Mouse (Mus musculus): ENCODE results near the gene Dvl1. TPM values are rescaled to one million over a fixed set of nuclear protein-coding genes. Genes with fewer than 3 reads are reported as not detected.

Gene Dvl1
- polyA plus RNA-seq, 1 experiment from 2014 or later = 7.8 TPM

- under 1% methylated on average over 52 of the region's 52 CpGs for WGBS
- peaks cover 48% of the 10 kb centered on the region for H3K36me3 ChIP-seq
- no peaks in the 10 kb centered on the region for H3K27me3 ChIP-seq
- H3K4me2 ChIP-seq = peak within 1 kb of the TSS; percentile 99
- peak within 1 kb of the TSS; percentile 98 for H3K9ac ChIP-seq
- peak within 1 kb of the TSS; percentile 93 for H3K4me3 ChIP-seq
- H3K9me3 ChIP-seq = no peaks in the 10 kb centered on the region
- H3K27ac ChIP-seq = peak within 1 kb of the TSS; percentile 99
- ATAC-seq (ENCODE audit: low FRiP score) = peak; percentile 84
- peaks cover 58% of the 10 kb centered on the region for H3K4me1 ChIP-seq (replicated peaks)
Observed at GRCm38 (mm10) chr4:155891551-155892001, 44.4 kb downstream of the Dvl1 start, which contains the start of the genes Pusl1 and Acap3. Pusl1 (minus strand) TSS chr4:155891781. Acap3 (plus strand) TSS chr4:155891822.

GRCm38 (mm10) chr4:155892017-155892416 is 44.8 kb downstream of the Dvl1 start:
- Histone ChIP-seq H3K4me2 (peak overlapping the region; percentile 99), H3K4me1 (replicated peaks) (peaks cover 58% of the 10 kb centered on the region), H3K9me3 (no peaks in the 10 kb centered on the region), H3K9ac (peak overlapping the region; percentile 98), H3K27ac (peak overlapping the region; percentile 99), H3K27me3 (no peaks in the 10 kb centered on the region), H3K4me3 (peak overlapping the region; percentile 93), H3K36me3 (peaks cover 48% of the 10 kb centered on the region)
- WGBS = under 1% methylated on average over 54 of the region's 56 CpGs
- peak; percentile 91 for ATAC-seq (ENCODE audit: low FRiP score)

DNA sequence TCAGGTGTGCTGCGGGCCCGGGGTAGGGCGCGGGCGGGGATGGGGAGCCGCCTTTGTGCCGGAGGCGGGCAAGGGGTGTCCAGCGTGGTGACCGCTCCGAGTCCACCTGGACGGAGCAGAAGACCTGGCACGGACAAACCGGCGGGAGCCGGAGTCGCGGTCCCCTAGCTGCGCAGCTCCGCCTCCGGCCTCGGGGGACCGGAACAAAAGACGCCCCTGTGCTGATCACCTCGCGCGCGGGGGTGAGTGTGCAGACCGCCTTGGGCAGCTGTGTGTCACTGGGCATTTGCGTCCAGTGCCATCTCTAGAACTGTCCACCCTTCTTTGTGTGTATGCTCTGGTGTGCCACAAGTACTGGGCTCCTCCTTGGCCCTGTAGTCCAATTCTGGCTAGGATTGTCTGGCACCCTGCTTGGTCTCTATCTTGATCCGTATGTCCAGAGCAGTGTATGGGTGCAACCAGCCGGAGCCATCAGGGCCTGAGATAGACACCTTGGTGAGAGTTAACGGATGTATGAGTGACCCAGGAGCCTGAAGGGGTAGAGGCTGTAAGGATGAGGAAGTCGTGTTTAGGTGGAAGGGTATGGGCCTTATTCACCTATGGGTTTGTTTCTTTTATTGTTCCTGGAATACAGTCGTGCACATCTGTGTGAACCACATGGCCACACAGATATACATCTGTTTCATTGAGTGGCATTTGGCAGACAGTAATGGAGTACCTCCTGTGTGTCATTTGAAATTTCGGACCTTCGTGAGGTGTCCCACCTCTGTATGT is 45.4 kb downstream of the Dvl1 start:
- Histone ChIP-seq H3K4me3 (peak overlapping the region; percentile 93), H3K4me2 (peak overlapping the region; percentile 99), H3K27ac (peak overlapping the region; percentile 99), H3K9ac (peak overlapping the region; percentile 98), H3K9me3 (no peaks in the 10 kb centered on the region), H3K36me3 (peaks cover 44% of the 10 kb centered on the region), H3K27me3 (no peaks in the 10 kb centered on the region), H3K4me1 (replicated peaks) (peaks cover 58% of the 10 kb centered on the region)
- WGBS = 5% methylated on average over 35 of the region's 37 CpGs
- ATAC-seq (ENCODE audit: low FRiP score) = peak; percentile 65

GRCm38 (mm10) chr4:155893212-155893690 is 46.0 kb downstream of the Dvl1 start:
- no peak for ATAC-seq (ENCODE audit: low FRiP score)
- H3K27ac ChIP-seq = no peak overlapping the region
- peak overlapping the region; percentile 99 for H3K4me2 ChIP-seq
- peaks cover 58% of the 10 kb centered on the region for H3K4me1 ChIP-seq (replicated peaks)
- no peaks in the 10 kb centered on the region for H3K9me3 ChIP-seq
- H3K27me3 ChIP-seq = no peaks in the 10 kb centered on the region
- peak overlapping the region; percentile 93 for H3K4me3 ChIP-seq
- WGBS = 70% methylated on average over 8 of the region's 8 CpGs
- peaks cover 42% of the 10 kb centered on the region for H3K36me3 ChIP-seq
- peak overlapping the region; percentile 98 for H3K9ac ChIP-seq

GRCm38 (mm10) chr4:155894311-155894881 is 47.2 kb downstream of the Dvl1 start:
- peak overlapping the region; percentile 44; the same call in 1 of the 2 replicates for H3K27ac ChIP-seq
- ATAC-seq (ENCODE audit: low FRiP score) = no peak
- peak overlapping the region; percentile 98 for H3K9ac ChIP-seq
- H3K36me3 ChIP-seq = peaks cover 42% of the 10 kb centered on the region
- peak overlapping the region; percentile 99 for H3K4me2 ChIP-seq
- peaks cover 56% of the 10 kb centered on the region for H3K4me1 ChIP-seq (replicated peaks)
- no peaks in the 10 kb centered on the region for H3K9me3 ChIP-seq
- peak overlapping the region; percentile 93 for H3K4me3 ChIP-seq
- 36% methylated on average over 8 of the region's 8 CpGs for WGBS
- no peaks in the 10 kb centered on the region for H3K27me3 ChIP-seq

DNA sequence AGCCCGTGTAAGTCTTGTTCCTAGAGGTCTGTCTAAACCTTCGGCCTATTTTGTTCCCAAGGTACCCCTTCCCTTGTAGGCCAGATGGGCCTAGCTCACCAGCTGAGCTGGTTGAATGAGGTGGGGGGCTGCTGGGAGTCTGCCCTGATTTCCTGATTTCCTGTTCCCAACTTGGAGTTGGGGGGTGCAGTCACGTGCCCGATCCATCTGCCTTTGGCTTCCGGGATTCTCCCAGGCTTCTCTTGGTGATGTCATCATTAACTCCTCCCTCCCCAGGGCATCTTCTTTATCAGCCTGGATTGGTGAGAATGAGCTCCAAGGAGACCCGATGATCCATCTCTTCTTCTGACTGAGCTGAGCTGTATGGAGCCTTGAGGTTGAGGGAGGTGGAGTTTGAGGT is 48.0 kb downstream of the Dvl1 start:
- no peak for ATAC-seq (ENCODE audit: low FRiP score)
- Histone ChIP-seq H3K4me1 (replicated peaks) (peaks cover 48% of the 10 kb centered on the region), H3K36me3 (peaks cover 42% of the 10 kb centered on the region), H3K27ac (peak overlapping the region; percentile 44; the same call in 1 of the 2 replicates), H3K9me3 (no peaks in the 10 kb centered on the region), H3K4me2 (peak overlapping the region; percentile 99), H3K27me3 (no peaks in the 10 kb centered on the region), H3K4me3 (peak overlapping the region; percentile 93), H3K9ac (peak overlapping the region; percentile 98)
- 34% methylated on average over 6 of the region's 6 CpGs for WGBS

DNA sequence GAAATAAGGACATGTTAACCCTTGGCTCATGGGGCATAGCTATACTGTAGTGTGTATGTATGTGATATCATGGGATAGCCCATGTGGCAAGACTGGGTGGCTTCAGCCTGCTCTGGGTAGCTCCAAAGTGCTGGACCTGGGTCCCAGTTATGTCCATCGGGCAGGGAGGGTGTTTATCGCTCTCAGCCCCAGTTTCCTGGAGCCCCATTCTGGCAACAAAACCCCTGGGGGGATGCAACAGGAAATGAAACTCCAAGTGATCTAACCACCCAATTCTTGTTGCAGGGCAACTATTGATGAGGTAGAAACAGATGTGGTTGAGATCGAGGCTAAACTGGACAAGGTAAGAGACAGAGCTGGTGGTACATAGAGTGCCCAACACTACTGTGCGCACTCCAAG is 48.6 kb downstream of the Dvl1 start:
- H3K4me3 ChIP-seq = 0 out of 2 replicates have a peak overlapping the region, but pooled peaks have one; percentile 93
- ATAC-seq (ENCODE audit: low FRiP score) = no peak
- 92% methylated on average over 4 of the region's 4 CpGs for WGBS

GRCm38 (mm10) chr4:155896461-155896860 is 49.3 kb downstream of the Dvl1 start:
- Histone ChIP-seq H3K9me3 (no peaks in the 10 kb centered on the region), H3K9ac (no peak overlapping the region), H3K27ac (no peak overlapping the region), H3K4me1 (replicated peaks) (peaks cover 39% of the 10 kb centered on the region), H3K4me2 (no peak overlapping the region), H3K4me3 (no peak overlapping the region), H3K36me3 (peaks cover 54% of the 10 kb centered on the region), H3K27me3 (no peaks in the 10 kb centered on the region)
- WGBS = 97% methylated on average over 12 of the region's 12 CpGs
- ATAC-seq (ENCODE audit: low FRiP score) = no peak

More for the DNA sequence above, 48.6 kb downstream of the Dvl1 start:
- peaks cover 42% of the 10 kb centered on the region for H3K4me1 ChIP-seq (replicated peaks)
- no peaks in the 10 kb centered on the region for H3K27me3 ChIP-seq
- H3K9ac ChIP-seq = no peak overlapping the region
- no peak overlapping the region for H3K27ac ChIP-seq
- H3K4me2 ChIP-seq = peak overlapping the region; percentile 99
- H3K9me3 ChIP-seq = no peaks in the 10 kb centered on the region
- peaks cover 47% of the 10 kb centered on the region for H3K36me3 ChIP-seq

GRCm38 (mm10) chr4:155898318-155898717 is 51.1 kb downstream of the Dvl1 start:
- Histone ChIP-seq H3K27ac (no peak overlapping the region), H3K9ac (no peak overlapping the region), H3K9me3 (no peaks in the 10 kb centered on the region), H3K4me3 (no peak overlapping the region), H3K4me1 (replicated peaks) (peaks cover 30% of the 10 kb centered on the region), H3K36me3 (peaks cover 72% of the 10 kb centered on the region), H3K4me2 (no peak overlapping the region), H3K27me3 (no peaks in the 10 kb centered on the region)
- 99% methylated on average over 2 of the region's 2 CpGs for WGBS
- ATAC-seq (ENCODE audit: low FRiP score) = no peak

- no peak for ATAC-seq (ENCODE audit: low FRiP score)
- Histone ChIP-seq H3K4me2 (no peak overlapping the region), H3K9ac (no peak overlapping the region), H3K4me3 (no peak overlapping the region), H3K36me3 (peaks cover 83% of the 10 kb centered on the region), H3K27me3 (no peaks in the 10 kb centered on the region), H3K4me1 (replicated peaks) (peaks cover 20% of the 10 kb centered on the region), H3K27ac (no peak overlapping the region), H3K9me3 (no peaks in the 10 kb centered on the region)
- 96% methylated on average over 7 of the region's 7 CpGs for WGBS
Observed at GRCm38 (mm10) chr4:155899355-155899754, 52.2 kb downstream of the Dvl1 start.

GRCm38 (mm10) chr4:155901205-155901604 is 54.0 kb downstream of the Dvl1 start:
- WGBS = 91% methylated on average over 3 of the region's 3 CpGs

DNA sequence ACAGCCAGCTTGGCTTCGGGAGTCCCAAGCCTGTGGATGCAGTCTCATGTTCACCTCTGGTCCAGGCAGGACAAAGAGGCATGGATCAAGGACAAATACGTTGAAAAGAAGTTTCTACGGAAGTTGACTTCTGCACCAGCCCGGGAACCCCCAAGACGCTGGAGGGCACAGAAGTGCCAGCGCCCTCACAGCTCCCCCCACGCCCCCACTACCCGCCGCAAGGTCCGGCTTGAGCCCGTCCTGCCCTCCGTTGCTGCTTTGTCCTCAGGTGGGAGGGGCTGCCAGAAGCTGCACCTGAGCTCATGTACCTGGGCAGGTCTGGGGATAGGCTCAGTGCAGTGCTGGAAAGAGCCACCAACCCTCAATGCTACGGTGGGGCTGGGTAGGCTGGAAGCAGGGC is 56.0 kb downstream of the Dvl1 start:
- Histone ChIP-seq H3K4me1 (replicated peaks) (no peaks in the 10 kb centered on the region), H3K36me3 (peaks cover 96% of the 10 kb centered on the region), H3K27ac (no peak overlapping the region), H3K9me3 (no peaks in the 10 kb centered on the region), H3K4me3 (no peak overlapping the region), H3K4me2 (no peak overlapping the region), H3K27me3 (no peaks in the 10 kb centered on the region), H3K9ac (no peak overlapping the region)
- ATAC-seq (ENCODE audit: low FRiP score) = no peak
- WGBS = 96% methylated on average over 13 of the region's 13 CpGs

More at GRCm38 (mm10) chr4:155901205-155901604, 54.0 kb downstream of the Dvl1 start:
- H3K36me3 ChIP-seq = peaks cover 94% of the 10 kb centered on the region
- no peak for ATAC-seq (ENCODE audit: low FRiP score)
- H3K4me1 ChIP-seq (replicated peaks) = peaks cover 2% of the 10 kb centered on the region; the same call in 1 of the 2 replicates
- no peak overlapping the region for H3K27ac ChIP-seq
- no peak overlapping the region for H3K4me3 ChIP-seq
- H3K9me3 ChIP-seq = no peaks in the 10 kb centered on the region
- H3K4me2 ChIP-seq = no peak overlapping the region
- H3K9ac ChIP-seq = no peak overlapping the region
- no peaks in the 10 kb centered on the region for H3K27me3 ChIP-seq
